Mouse (Mus musculus): ENCODE data around the gene Klhl5.

Gene Klhl5

DNA sequence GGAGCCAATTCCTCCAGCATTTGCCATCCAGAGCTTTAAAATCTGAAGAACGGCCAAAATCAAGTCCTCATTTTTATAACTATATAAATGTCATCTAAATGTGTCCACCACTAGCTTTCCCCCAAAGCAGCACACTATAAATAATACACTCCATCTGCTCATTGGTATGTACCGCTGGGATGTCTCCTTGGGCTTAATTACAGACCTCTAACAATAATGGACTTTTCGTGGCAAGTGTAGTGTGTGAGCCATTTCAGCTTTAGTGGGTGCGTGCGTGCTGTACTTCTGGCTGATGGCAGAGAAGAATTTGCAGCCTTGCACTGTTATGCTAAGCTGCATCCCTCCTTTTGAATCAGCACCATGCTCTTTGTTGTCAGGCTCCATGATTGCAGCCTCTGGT is 84.3 kb downstream of the Klhl5 start:
- DNase-seq (ENCODE audit: low read depth, low spot score): no peak

DNA sequence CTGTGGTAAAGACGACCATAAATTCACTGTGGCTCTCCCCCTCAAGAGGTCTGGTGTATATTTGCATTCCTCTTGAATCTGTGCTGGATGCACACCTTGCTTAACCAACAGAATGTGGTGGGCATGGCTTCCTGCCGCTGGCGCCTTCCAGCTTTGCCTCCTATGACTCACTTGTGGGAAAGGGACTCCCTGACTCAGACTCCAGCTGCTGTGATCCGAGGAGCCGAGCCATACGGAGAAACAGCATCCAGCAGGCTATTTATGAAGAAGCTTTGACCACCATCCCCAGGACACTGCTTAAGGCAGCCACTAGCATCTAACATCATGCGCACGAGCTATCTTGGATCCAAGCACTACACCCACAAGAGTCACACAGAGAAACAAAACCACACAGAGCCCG is 87.1 kb downstream of the Klhl5 start:
- DNase-seq (ENCODE audit: low read depth, low spot score): no peak

DNA sequence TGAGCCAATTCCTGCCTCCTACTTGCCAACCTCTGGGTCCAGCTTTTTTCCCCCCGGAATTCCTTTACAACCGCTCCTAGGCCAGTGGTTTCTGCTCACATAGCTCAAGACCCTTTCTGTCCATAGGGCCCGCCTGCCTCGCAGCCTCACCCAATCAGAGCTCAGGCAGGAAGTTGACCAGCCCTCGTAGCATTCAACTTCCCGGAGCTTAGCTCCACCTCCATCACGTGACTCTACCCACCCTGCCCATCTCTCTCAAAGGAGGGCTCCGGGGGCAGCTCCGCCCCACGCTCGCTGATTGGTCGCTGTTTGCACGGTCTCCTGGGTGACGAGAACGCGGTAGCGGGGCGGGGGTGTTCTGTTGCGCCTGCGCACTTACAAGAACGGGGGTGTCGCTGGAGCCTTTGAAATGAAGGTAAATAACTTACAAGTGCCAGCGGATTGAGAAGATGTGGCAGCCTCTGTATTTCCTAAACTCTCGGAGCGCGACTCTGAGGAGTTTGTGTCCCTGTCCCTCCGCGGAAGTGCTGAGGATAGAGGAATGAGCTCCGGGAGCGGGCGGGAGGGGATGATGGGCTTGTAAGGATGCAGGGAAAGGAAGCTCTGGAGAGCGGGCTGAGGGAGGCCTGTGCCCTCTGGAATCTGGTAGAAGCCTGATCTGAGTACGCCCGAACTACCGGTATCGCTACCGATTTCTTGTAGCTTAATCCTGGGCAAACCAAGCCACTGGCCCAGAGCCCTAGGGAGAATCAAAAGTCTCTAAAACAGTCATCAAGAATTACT is 92.2 kb downstream of the Klhl5 start, which contains the start of gene Wdr19:
Gene Wdr19 (plus strand): TSS at position 351 of the 783 bp plus-strand sequence.
- peak; percentile 99 for DNase-seq (ENCODE audit: low read depth, low spot score)

DNA sequence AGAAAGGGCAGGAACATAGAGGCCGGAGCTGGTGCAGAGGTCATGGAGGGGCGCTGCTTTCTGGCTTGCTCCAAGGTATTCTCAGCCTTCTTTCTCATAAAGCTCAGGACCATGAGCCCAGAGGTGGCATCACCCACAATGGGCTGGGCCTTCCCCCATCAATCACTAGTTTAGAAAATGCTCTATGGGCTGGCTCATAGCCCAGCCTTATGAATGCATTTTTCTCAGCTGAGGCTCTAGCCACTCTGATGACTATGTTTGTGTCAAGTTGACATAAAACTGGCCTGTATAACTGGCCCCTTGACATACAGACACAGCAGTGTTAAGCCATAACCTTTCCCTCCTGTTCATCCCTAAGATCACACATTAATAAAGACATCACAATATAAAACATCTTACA is 97.4 kb downstream of the Klhl5 start:
- DNase-seq (ENCODE audit: low read depth, low spot score): no peak

DNA sequence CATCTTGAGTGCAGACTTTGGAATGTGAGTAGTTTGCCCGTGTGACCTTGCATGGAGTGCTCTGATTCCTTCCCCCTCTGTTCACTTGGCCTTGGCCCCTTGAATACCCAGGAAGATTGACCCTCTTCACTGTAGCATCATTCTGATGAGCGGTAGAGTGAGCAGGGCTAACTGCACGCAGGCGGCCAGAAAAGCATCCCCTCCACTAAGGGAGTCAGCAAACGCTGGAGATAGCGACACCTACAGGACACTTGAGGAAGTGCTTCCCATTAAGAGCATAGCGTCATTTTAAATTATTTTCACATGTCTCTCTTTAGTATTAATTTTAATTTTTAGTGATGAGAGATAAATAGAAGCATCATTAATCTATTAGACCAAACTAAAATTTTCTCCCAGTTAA is 106.0 kb downstream of the Klhl5 start:
- peak; percentile 38 for DNase-seq (ENCODE audit: low read depth, low spot score)
